Mouse (Mus musculus): ENCODE data around the gene Mxra8.

DNA sequence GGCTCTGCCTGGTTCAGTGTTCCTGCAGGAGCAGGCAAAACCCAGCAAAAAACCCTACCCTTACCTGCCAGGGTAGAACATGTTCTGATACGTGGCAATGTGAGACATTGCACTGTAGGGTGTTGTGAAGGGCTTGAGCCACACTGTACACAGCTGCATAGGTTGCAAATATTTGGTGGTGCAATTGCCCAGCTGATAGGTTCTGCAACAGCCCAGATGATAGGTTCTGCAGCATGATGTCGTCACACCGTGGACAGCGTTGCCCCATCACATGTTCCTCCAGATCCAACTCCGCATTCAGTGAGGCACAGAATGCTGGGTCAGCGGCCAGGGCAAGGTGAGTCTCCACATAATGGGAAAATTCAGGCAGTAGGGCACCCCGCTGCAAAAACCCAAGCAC lies 22.3 kb downstream of the Mxra8 start:
- no peak for TF ChIP-seq CTCF (IDR thresholded peaks at IDR 0.05; ENCODE audit: low read depth, low read length)
- TF ChIP-seq POLR2AphosphoS5 (IDR thresholded peaks at IDR 0.05; ENCODE audit: insufficient replicate concordance, low read depth, low read length), result no peak
- TF ChIP-seq TAL1 (conservative IDR thresholded peaks at IDR 0.05; ENCODE audit: low read depth, low read length), result no peak
- TF ChIP-seq GATA1 (IDR thresholded peaks at IDR 0.05; ENCODE audit: borderline replicate concordance, low read length), result no peak
